Mouse (Mus musculus) heart, adult 2 months (tissue): ENCODE results near the gene Hexa. TPM values are rescaled to one million over a fixed set of nuclear protein-coding genes. Genes with fewer than 3 reads are reported as not detected.

Experiments
- DNase-seq, 2 experiments: peaks; one replicate each; pipeline ENCODE4 v3.0.0; 2021
- H3K27ac ChIP-seq: fragments of 200-600 bp; 2 replicates; pipeline ENCODE4 v1.8.1; 2022
- H3K27me3 ChIP-seq: fragments of 200-500 bp; 2 replicates; pipeline ENCODE4 v1.6.1; 2012; ENCODE audit warnings: mild to moderate bottlenecking, low read length, inconsistent platforms, mixed read lengths; ENCODE audit not compliant: control insufficient read depth, insufficient read depth
- H3K36me3 ChIP-seq: fragments of 200-500 bp; 2 replicates; pipeline ENCODE4 v1.6.1; 2012; ENCODE audit warnings: low read length, inconsistent platforms; ENCODE audit not compliant: control insufficient read depth, insufficient read depth
- H3K4me1 ChIP-seq: fragments of 200-500 bp; 2 replicates; pipeline ENCODE4 v1.6.1; 2011; ENCODE audit warnings: low read length; ENCODE audit not compliant: control insufficient read depth, insufficient read depth
- H3K4me3 ChIP-seq: fragments of 200-600 bp; 2 replicates; pipeline ENCODE4 v1.8.1; 2022
- H3K79me2 ChIP-seq: fragments of 200-500 bp; replicated peaks from 2 replicates; pipeline ENCODE4 v1.6.1; 2012; ENCODE audit warnings: mild to moderate bottlenecking, inconsistent platforms, low read length, moderate library complexity, mixed read lengths; ENCODE audit not compliant: control insufficient read depth, insufficient read depth
- H3K9ac ChIP-seq: fragments of 200-500 bp; 2 replicates; pipeline ENCODE4 v1.6.1; 2012; ENCODE audit warnings: low read depth, mild to moderate bottlenecking, control low read depth, inconsistent platforms, low read length, mixed read lengths
- CTCF ChIP-seq: fragments of 200-600 bp; IDR thresholded peaks from 2 replicates; pipeline ENCODE4 v1.8.1; 2022; ENCODE audit warnings: antibody characterized with exemption, mild to moderate bottlenecking, moderate library complexity
- EP300 ChIP-seq: fragments of 200-500 bp; IDR thresholded peaks from 2 replicates; pipeline ENCODE4 v1.6.1; 2011; ENCODE audit warnings: low read depth, low read length, control low read depth; ENCODE audit not compliant: insufficient read depth
- POLR2A ChIP-seq: fragments of 200-500 bp; IDR thresholded peaks from 2 replicates; pipeline ENCODE4 v1.6.1; 2011; ENCODE audit warnings: mild to moderate bottlenecking, low read depth, low read length, control low read depth; ENCODE audit not compliant: insufficient read depth
- WGBS: fragments of 180-500 bp; shearing (Covaris S2); methylation state at CpG from one replicate; pipeline ENCODE4 v1.1.7; 2018; 5-methylcytosine and 5-hydroxymethylcytosine counted together
- intact Hi-C: fragments of 180-260 bp; cut with DNase I; formaldehyde crosslinking; loops from one replicate; pipeline ENCODE4 v1.15.1; 2025
- polyA plus RNA-seq: library from polyadenylated mRNA; depleted of rRNA; stranded (reverse); fragments of >200 nt; gene quantifications from 2 replicates; pipeline ENCODE4 v1.2.3, GENCODE M21; 2012; rRNA removed
- total RNA-seq, 2 experiments: library from RNA; stranded (reverse); gene quantifications; 2 replicates each; pipeline ENCODE4 v1.2.3; 2021

Gene Hexa
- total and polyA plus RNA-seq, 3 experiments = 46.9 to 51.7 (median 50.6) TPM

- H3K79me2 ChIP-seq = no peaks in the 10 kb centered on the region
Observed at GRCm38 (mm10) chr9:59601661-59602060, 62.3 kb downstream of the Hexa start.

GRCm38 (mm10) chr9:59605967-59606366, 66.6 kb downstream of the Hexa start:
- Histone ChIP-seq H3K27ac (no peak overlapping the region), H3K9ac (no peak overlapping the region), H3K27me3 (peaks cover 3% of the 10 kb centered on the region; the same call in 1 of the 2 replicates), H3K36me3 (no peaks in the 10 kb centered on the region), H3K79me2 (no peaks in the 10 kb centered on the region), H3K4me3 (no peak overlapping the region), H3K4me1 (no peaks in the 10 kb centered on the region)
- intact Hi-C loops = no loop called here
- TF ChIP-seq CTCF = 0 out of 2 replicates have a peak, but pooled peaks have one; percentile 3
- TF ChIP-seq POLR2A = no peak
- 53% methylated on average over 6 of the region's 6 CpGs for WGBS
- no peak for DNase-seq

More at GRCm38 (mm10) chr9:59601661-59602060, 62.3 kb downstream of the Hexa start:
- no peak overlapping the region for H3K9ac ChIP-seq
- H3K27me3 ChIP-seq = peaks cover 3% of the 10 kb centered on the region; the same call in 1 of the 2 replicates
- no peak overlapping the region for H3K27ac ChIP-seq
- H3K4me1 ChIP-seq = no peaks in the 10 kb centered on the region
- H3K36me3 ChIP-seq = no peaks in the 10 kb centered on the region
- WGBS = 65% methylated on average over 8 of the region's 8 CpGs
- H3K4me3 ChIP-seq = no peak overlapping the region
- TF ChIP-seq CTCF = no peak
- no peak for TF ChIP-seq POLR2A
- no peak for TF ChIP-seq EP300
- DNase-seq = no peak
- intact Hi-C loops = no loop called here

GRCm38 (mm10) chr9:59610950-59611349, 71.6 kb downstream of the Hexa start:
- Histone ChIP-seq H3K9ac (no peak overlapping the region), H3K4me3 (no peak overlapping the region), H3K27ac (no peak overlapping the region), H3K36me3 (no peaks in the 10 kb centered on the region), H3K79me2 (no peaks in the 10 kb centered on the region), H3K27me3 (no peaks in the 10 kb centered on the region), H3K4me1 (no peaks in the 10 kb centered on the region; the same call in 1 of the 2 replicates)
- TF ChIP-seq CTCF (no peak), POLR2A (no peak)
- no peak for DNase-seq
- intact Hi-C loops = no loop called here
- WGBS = 89% methylated on average over 2 of the region's 2 CpGs

Other genes starting within 250 kb of the Hexa start
- gene Adpgk, start 248.0 kb upstream of the Hexa start, total RNA-seq = 1 to 10 TPM; 7.7 to 7.8 TPM
- 6.6 and 8.1 TPM in 2 replicates for gene Adpgk, start 248.0 kb upstream of the Hexa start, polyA plus RNA-seq
- gene Bbs4, start 186.0 kb upstream of the Hexa start, total RNA-seq = 1 to 10 TPM; 2.3 to 2.5 TPM
- gene Bbs4, start 186.0 kb upstream of the Hexa start, polyA plus RNA-seq = 1.7 and 2.8 TPM in 2 replicates
- 10 to 100 TPM; 79.2 to 88.7 TPM for gene Arih1, start 52.9 kb upstream of the Hexa start, total RNA-seq
- gene Arih1, start 52.9 kb upstream of the Hexa start, polyA plus RNA-seq = 15.8 and 36.9 TPM in 2 replicates
- under 1 TPM; 0.37 to 0.84 TPM for gene Tmem202, start 307 bp downstream of the Hexa start, total RNA-seq
- gene Tmem202, start 307 bp downstream of the Hexa start, polyA plus RNA-seq = 0.16 and 0.29 TPM in 2 replicates
- not detected for gene Celf6, start 38.4 kb downstream of the Hexa start, total RNA-seq
- gene Celf6, start 38.4 kb downstream of the Hexa start, polyA plus RNA-seq = 0.18 TPM in 1 of 2 replicates, not detected in the other
- gene Parp6, start 77.7 kb downstream of the Hexa start, total RNA-seq = 10 to 100 TPM; 16.4 to 16.5 TPM
- gene Parp6, start 77.7 kb downstream of the Hexa start, polyA plus RNA-seq = 24.2 and 40.3 TPM in 2 replicates
- gene Pkm, start 116.8 kb downstream of the Hexa start, total RNA-seq = 1,000 to 10,000 TPM; 1,073 to 1,081 TPM
- 1,773 and 1,838 TPM in 2 replicates for gene Pkm, start 116.8 kb downstream of the Hexa start, polyA plus RNA-seq
- not detected for gene Gramd2, start 140.6 kb downstream of the Hexa start, total RNA-seq
- 0.26 and 1.3 TPM in 2 replicates for gene Gramd2, start 140.6 kb downstream of the Hexa start, polyA plus RNA-seq
- gene Senp8, start 211.2 kb downstream of the Hexa start, total RNA-seq = 1 to 10 TPM; 8.1 to 8.3 TPM
- gene Senp8, start 211.2 kb downstream of the Hexa start, polyA plus RNA-seq = 4.2 and 9.9 TPM in 2 replicates
- gene Myo9a, start 211.4 kb downstream of the Hexa start, total RNA-seq = 10 to 100 TPM; 11.0 to 13.1 TPM
- gene Myo9a, start 211.4 kb downstream of the Hexa start, polyA plus RNA-seq = 1.9 and 6.6 TPM in 2 replicates